Mouse (Mus musculus) limb, embryonic 13.5 days (tissue): Measurements from ENCODE around the gene Mpdz. TPM values are rescaled to one million over a fixed set of nuclear protein-coding genes. Genes with fewer than 3 reads are reported as not detected.
A peak's percentile ranks its signal among the peaks of the same experiment; 100 is the strongest.

Source experiments
- ATAC-seq: fragments of 200-750 bp; cut with Nextera tagmentation; 2 replicates; pipeline ENCODE4 v1.8.0; 2017; ENCODE audit warnings: low read depth, moderate number of reproducible peaks, moderate TSS enrichment; ENCODE audit not compliant: low FRiP score
- H3K27ac ChIP-seq: fragments of 300-500 bp; sonication (generic); 2 replicates; pipeline ENCODE4 v1.5.1; 2015; ENCODE audit warnings: inconsistent platforms, mild to moderate bottlenecking, moderate library complexity
- H3K27me3 ChIP-seq: fragments of 300-500 bp; sonication (generic); 2 replicates; pipeline ENCODE4 v1.6.1; 2015; ENCODE audit warnings: mild to moderate bottlenecking, inconsistent platforms
- H3K36me3 ChIP-seq: fragments of 300-500 bp; sonication (generic); 2 replicates; pipeline ENCODE4 v1.6.1; 2015; ENCODE audit warnings: inconsistent platforms, mild to moderate bottlenecking, moderate library complexity
- H3K4me1 ChIP-seq: fragments of 300-500 bp; sonication (generic); 2 replicates; pipeline ENCODE4 v1.6.1; 2015; ENCODE audit warnings: inconsistent platforms
- H3K4me2 ChIP-seq: fragments of 300-500 bp; sonication (generic); replicated peaks from 2 replicates; pipeline ENCODE4 v1.6.1; 2015; ENCODE audit warnings: inconsistent platforms, mild to moderate bottlenecking, moderate library complexity
- H3K4me3 ChIP-seq: fragments of 300-500 bp; sonication (generic); 2 replicates; pipeline ENCODE4 v1.5.1; 2015; ENCODE audit warnings: moderate library complexity, mild to moderate bottlenecking, inconsistent platforms
- H3K9ac ChIP-seq: fragments of 300-500 bp; sonication (generic); 2 replicates; pipeline ENCODE4 v1.6.1; 2015; ENCODE audit warnings: mild to moderate bottlenecking, inconsistent platforms
- H3K9me3 ChIP-seq: fragments of 300-500 bp; sonication (generic); 2 replicates; pipeline ENCODE4 v1.6.1; 2016; ENCODE audit warnings: inconsistent platforms
- WGBS: fragments of 180-500 bp; shearing (Covaris S2); methylation state at CpG from one replicate; pipeline ENCODE4 v1.1.7; 2015; 5-methylcytosine and 5-hydroxymethylcytosine counted together
- polyA plus RNA-seq: library from polyadenylated mRNA; unstranded; fragments of >200 nt; fragmentation: Nextera tagmentation; extraction: Ambion mirVana; gene quantifications from 2 replicates; pipeline ENCODE4 v1.2.1, GENCODE M21; 2015

Mpdz gene
- polyA plus RNA-seq, 1 experiment from 2014 or later: 45.5 TPM

DNA sequence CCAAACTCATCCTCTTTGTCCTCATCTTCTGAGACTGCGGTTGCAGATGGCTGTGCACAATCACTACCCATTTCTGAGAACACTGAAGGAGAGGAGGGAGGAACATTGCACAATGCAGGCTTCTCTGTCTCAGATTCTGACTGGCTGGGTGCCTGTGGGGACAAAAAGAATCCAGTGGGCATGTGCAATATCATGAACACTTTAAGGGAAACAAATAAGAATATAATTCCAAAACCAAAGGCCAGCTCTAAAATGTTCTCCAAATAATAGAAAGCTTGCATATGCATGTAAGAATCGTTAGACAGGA lies 132.5 kb downstream of the Mpdz start:
- peak overlapping the region; percentile 45 for H3K27ac ChIP-seq
- no peaks in the 10 kb centered on the region for H3K27me3 ChIP-seq
- WGBS: 76% methylated on average over 2 of the region's 2 CpGs
- ATAC-seq: no peak
- H3K9ac ChIP-seq: no peak overlapping the region
- peaks cover 30% of the 10 kb centered on the region for H3K36me3 ChIP-seq
- H3K9me3 ChIP-seq: no peaks in the 10 kb centered on the region; the same call in 1 of the 2 replicates
- peaks cover 41% of the 10 kb centered on the region for H3K4me1 ChIP-seq
- H3K4me2 ChIP-seq: no peak overlapping the region
- H3K4me3 ChIP-seq: no peak overlapping the region

DNA sequence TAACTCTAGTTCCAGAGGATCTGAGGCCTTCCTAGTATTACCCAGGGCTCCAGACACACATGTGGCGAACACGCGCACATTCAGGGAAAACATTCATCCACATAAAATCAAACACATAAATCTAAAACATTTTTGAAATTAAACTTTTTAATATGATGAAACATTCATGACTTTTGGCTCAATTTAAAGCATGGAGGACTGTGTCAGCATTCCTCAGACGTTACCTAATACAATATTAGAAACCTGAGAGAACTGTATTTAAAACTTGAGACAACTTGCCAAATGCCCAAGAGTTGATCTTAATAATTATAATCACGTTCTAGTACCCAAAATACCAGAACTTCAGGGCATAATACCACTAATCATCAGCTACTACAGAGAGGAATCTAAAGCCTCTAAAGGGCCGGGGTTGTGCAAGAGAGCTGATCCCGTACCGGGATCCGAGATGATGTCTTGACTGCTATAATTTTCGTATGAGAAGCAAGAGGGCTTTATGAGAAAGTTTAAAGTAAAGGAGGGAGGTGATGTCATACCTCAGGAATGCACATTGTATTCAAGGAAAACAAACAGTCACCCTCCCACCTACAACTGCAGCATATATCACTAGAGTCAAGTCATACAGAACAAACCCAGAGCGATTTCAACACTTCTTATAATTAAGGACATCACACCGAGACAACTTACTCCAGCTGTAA lies 133.0 kb downstream of the Mpdz start:
- Histone ChIP-seq H3K36me3 (peaks cover 34% of the 10 kb centered on the region), H3K4me2 (no peak overlapping the region), H3K27me3 (no peaks in the 10 kb centered on the region), H3K9ac (no peak overlapping the region), H3K27ac (peak overlapping the region; percentile 55), H3K9me3 (no peaks in the 10 kb centered on the region; the same call in 1 of the 2 replicates), H3K4me3 (no peak overlapping the region), H3K4me1 (peaks cover 36% of the 10 kb centered on the region)
- ATAC-seq: peak; percentile 77; the same call in 1 of the 2 replicates
- 53% methylated on average over 12 of the region's 12 CpGs for WGBS

DNA sequence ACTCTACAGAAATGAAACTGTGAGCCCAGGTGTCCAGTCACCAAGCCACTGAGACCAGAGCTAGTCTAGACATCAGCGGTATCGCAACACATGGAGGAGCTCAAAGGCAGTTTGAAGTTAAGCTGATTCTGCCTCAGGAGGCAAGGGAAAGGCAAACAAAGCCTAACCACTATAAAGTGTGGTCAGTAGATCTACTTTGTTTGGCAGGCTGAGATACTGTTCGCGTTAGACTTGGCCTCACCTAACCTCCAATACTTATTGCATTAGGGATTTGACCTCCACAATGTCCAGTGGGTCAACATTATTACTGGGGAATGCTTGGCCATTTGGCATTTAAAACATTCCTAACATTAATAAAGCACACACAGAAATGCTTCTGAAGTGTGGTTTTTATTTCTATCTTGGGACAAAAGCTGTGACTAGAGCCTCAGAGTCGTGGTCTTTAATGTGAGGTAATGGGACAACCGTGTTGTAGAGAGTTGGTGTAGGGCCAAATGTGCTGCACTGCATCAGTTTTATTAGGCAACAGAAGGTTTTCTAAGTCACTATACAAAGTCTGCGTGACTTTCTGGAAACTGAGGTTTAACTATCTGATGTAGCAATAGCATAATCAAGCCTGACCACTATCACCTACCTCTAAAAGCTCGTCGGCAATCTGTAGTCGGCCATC lies 134.9 kb downstream of the Mpdz start:
- 67% methylated on average over 10 of the region's 10 CpGs for WGBS
- Histone ChIP-seq H3K36me3 (peaks cover 51% of the 10 kb centered on the region), H3K4me1 (peaks cover 25% of the 10 kb centered on the region), H3K27ac (peak overlapping the region; percentile 55), H3K4me2 (no peak overlapping the region), H3K4me3 (no peak overlapping the region), H3K9ac (no peak overlapping the region), H3K27me3 (no peaks in the 10 kb centered on the region), H3K9me3 (no peaks in the 10 kb centered on the region; the same call in 1 of the 2 replicates)
- ATAC-seq: peak; percentile 51

DNA sequence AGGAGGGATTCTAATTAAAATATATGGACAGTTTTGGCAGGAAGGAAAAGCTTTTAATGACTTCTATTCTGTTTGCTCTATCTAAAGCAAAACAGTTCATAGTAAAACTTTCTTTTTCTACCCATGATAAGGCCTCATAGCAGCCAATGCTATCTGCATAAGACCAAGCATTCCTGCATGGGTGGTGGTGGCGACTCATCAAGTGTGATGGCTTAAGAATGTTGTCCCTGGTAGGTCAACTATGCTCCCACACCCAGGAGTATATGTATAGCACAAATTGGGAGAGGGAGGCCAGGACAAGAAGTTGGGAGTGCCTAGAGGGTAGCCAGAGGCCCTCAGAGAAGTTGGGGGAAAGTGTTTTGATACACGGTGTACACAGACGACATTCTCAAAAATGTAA lies 140.6 kb downstream of the Mpdz start:
- Histone ChIP-seq H3K36me3 (peaks cover 61% of the 10 kb centered on the region), H3K9ac (no peak overlapping the region), H3K4me2 (no peak overlapping the region), H3K27ac (no peak overlapping the region), H3K4me3 (no peak overlapping the region), H3K9me3 (no peaks in the 10 kb centered on the region), H3K27me3 (no peaks in the 10 kb centered on the region), H3K4me1 (no peaks in the 10 kb centered on the region)
- 93% methylated on average over 3 of the region's 3 CpGs for WGBS
- no peak for ATAC-seq

DNA sequence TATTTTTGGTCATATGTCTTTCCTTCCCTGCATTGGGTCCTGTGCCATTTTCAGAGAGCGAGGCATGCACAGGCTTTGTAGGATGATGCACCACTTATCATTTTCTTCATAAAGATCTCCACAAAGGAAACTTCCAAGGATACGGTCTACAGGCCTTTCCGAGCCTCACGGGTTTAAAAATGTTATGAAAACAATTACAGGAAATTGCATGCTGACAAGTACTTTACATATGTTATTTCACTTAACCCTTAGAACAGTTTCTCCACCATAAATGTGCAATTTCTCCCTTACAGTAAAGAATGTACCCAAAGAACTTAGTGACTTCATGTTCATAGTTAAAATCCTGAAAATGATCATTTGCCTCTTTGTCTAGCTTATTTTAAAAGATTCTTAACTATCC lies 144.2 kb downstream of the Mpdz start:
- Histone ChIP-seq H3K4me1 (no peaks in the 10 kb centered on the region), H3K9me3 (no peaks in the 10 kb centered on the region), H3K9ac (no peak overlapping the region), H3K4me3 (no peak overlapping the region), H3K36me3 (peaks cover 58% of the 10 kb centered on the region), H3K4me2 (no peak overlapping the region), H3K27me3 (no peaks in the 10 kb centered on the region), H3K27ac (no peak overlapping the region)
- ATAC-seq: no peak
- 76% methylated on average over 4 of the region's 4 CpGs for WGBS

DNA sequence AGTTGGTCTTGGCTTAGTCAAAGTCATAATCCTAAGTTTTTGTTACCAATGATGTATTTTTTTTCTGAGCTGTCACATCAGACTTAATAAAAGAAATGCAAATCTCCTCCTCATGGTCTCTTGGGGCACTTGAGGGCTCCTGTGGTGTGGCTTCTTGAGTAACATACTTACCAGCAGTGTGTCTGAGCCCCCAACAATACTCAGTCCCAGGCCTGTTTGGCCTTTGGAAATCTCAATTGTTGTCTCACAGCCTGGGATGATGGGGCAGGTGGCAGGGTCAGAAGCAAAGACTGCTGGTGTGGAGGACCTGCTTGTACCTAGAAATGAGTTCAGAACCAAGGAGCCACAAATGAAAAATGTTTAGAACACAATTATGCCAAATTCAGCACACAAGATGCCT lies 149.3 kb downstream of the Mpdz start:
- ATAC-seq: no peak
- Histone ChIP-seq H3K27me3 (no peaks in the 10 kb centered on the region), H3K9me3 (no peaks in the 10 kb centered on the region), H3K36me3 (peaks cover 59% of the 10 kb centered on the region), H3K4me2 (no peak overlapping the region), H3K9ac (no peak overlapping the region), H3K27ac (no peak overlapping the region), H3K4me3 (no peak overlapping the region), H3K4me1 (no peaks in the 10 kb centered on the region)

DNA sequence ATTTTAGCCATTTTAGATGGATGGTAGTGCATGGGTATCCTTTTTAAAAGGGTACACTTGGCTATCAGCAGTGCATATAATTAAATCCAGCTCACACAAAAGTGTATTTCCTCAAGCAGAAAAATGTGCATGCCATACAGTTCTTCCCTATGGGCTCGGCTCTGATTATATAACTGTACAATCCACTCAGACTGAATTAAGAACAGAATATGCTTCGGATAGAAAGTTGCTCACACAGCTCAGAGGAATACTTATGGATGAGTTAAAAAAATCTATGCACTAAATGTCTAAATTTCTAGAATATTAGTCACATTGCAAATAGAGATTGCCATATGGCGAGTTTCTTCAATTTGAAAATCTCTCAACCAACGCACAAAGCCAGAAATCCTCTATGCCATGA lies 157.1 kb downstream of the Mpdz start:
- H3K9me3 ChIP-seq: no peaks in the 10 kb centered on the region
- H3K4me1 ChIP-seq: no peaks in the 10 kb centered on the region
- WGBS: 88% methylated on average over 4 of the region's 4 CpGs
- no peak overlapping the region for H3K9ac ChIP-seq
- H3K36me3 ChIP-seq: peaks cover 61% of the 10 kb centered on the region
- no peaks in the 10 kb centered on the region for H3K27me3 ChIP-seq
- no peak for ATAC-seq
- H3K4me3 ChIP-seq: no peak overlapping the region
- no peak overlapping the region for H3K27ac ChIP-seq
- H3K4me2 ChIP-seq: no peak overlapping the region

DNA sequence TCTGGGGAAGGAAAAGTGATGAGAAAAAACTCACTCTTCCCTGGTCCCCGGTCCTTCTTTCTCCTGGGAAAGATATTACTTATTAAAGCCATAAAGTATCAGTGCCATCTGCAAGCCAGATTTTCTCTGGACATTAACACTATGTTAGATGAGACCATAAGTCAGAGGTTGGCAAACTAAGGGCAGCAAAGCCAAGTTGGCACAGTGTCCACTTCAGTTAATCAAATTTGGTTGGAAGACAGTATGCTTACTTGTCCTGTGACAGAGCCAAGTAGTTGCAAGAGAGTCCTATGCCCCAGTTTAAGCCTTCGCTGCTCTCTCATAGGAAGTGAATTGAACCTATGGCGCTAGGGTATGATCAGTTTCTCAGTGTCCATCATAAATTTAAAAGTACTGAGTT lies 159.0 kb downstream of the Mpdz start:
- Histone ChIP-seq H3K9ac (no peak overlapping the region), H3K4me1 (no peaks in the 10 kb centered on the region), H3K9me3 (no peaks in the 10 kb centered on the region), H3K27ac (no peak overlapping the region), H3K36me3 (peaks cover 56% of the 10 kb centered on the region), H3K4me2 (no peak overlapping the region), H3K27me3 (no peaks in the 10 kb centered on the region), H3K4me3 (no peak overlapping the region)
- ATAC-seq: no peak
- WGBS: 87% methylated on average over 3 of the region's 3 CpGs

DNA sequence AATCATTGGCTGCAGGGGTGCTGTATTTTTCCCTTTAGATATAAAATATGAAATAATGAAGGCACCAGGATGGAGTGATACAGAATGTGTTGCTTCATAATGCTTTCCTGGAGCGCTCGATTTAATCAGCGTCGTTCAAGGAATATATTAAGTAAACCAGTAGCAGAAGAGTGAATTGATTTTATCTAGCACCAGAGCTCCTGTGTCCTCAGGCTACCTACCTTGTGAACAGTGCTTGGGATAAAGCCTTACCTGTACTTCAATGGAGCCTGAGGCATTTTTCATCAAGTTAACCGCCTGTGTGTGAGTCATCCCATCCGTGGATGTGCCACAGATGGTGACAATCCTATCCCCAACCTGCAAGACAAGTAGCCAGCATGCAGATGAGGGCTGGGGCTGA lies 159.5 kb downstream of the Mpdz start:
- WGBS: 91% methylated on average over 6 of the region's 6 CpGs

DNA sequence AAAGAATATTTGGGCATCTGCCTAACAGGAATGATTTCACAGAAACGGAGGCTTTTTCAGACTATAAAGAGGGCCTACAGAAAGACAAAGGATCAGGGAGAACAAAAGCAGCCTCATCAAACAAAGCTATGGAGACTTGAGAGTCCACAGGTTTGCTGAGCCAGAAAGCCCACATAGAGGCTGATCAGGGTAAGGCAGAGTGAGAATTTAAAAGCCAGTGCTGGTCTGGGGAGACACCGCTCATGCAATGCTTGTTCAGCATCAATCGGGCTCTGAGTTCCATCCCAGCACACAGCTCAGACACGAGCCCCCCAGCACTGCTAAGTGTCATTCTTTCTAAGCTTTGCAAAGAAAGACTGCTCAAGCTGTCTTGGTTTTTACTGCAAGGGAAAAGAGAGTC lies 162.5 kb downstream of the Mpdz start:
- no peaks in the 10 kb centered on the region for H3K9me3 ChIP-seq
- H3K27ac ChIP-seq: no peak overlapping the region
- H3K36me3 ChIP-seq: peaks cover 55% of the 10 kb centered on the region
- H3K27me3 ChIP-seq: no peaks in the 10 kb centered on the region
- no peaks in the 10 kb centered on the region for H3K4me1 ChIP-seq
- H3K4me2 ChIP-seq: no peak overlapping the region
- H3K9ac ChIP-seq: no peak overlapping the region
- H3K4me3 ChIP-seq: no peak overlapping the region
- ATAC-seq: no peak
- 90% methylated on average over 4 of the region's 4 CpGs for whole genome bisulfite sequencing

More for the DNA sequence above, 159.5 kb downstream of the Mpdz start:
- peaks cover 57% of the 10 kb centered on the region for H3K36me3 ChIP-seq
- H3K9me3 ChIP-seq: no peaks in the 10 kb centered on the region
- no peaks in the 10 kb centered on the region for H3K27me3 ChIP-seq
- no peak overlapping the region for H3K27ac ChIP-seq
- H3K4me1 ChIP-seq: no peaks in the 10 kb centered on the region
- no peak for ATAC-seq
- no peak overlapping the region for H3K9ac ChIP-seq
- H3K4me2 ChIP-seq: no peak overlapping the region
- H3K4me3 ChIP-seq: no peak overlapping the region

DNA sequence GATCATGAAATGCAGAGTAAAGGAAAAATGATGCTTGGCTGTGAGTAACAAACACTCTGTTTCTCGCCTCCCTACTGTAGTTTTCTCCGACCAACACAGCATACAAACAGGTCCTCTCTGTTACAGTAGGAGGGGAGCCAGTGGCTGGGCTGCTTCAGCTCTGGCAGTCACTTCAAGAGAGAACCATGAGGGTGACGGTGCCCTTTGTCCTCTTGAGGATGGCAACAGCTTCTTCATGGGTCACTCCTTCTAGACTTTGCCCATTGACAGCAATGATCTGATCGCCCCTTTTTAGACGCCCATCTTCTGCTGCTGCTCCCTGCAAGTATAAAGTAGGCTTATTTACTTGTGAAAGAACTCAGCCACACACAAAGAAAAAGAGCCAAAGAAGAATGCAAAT lies 163.2 kb downstream of the Mpdz start:
- Histone ChIP-seq H3K4me1 (no peaks in the 10 kb centered on the region), H3K27ac (no peak overlapping the region), H3K4me2 (no peak overlapping the region), H3K9ac (no peak overlapping the region), H3K36me3 (peaks cover 50% of the 10 kb centered on the region), H3K4me3 (no peak overlapping the region), H3K9me3 (no peaks in the 10 kb centered on the region), H3K27me3 (no peaks in the 10 kb centered on the region)
- no peak for ATAC-seq
- 91% methylated on average over 5 of the region's 5 CpGs for WGBS

DNA sequence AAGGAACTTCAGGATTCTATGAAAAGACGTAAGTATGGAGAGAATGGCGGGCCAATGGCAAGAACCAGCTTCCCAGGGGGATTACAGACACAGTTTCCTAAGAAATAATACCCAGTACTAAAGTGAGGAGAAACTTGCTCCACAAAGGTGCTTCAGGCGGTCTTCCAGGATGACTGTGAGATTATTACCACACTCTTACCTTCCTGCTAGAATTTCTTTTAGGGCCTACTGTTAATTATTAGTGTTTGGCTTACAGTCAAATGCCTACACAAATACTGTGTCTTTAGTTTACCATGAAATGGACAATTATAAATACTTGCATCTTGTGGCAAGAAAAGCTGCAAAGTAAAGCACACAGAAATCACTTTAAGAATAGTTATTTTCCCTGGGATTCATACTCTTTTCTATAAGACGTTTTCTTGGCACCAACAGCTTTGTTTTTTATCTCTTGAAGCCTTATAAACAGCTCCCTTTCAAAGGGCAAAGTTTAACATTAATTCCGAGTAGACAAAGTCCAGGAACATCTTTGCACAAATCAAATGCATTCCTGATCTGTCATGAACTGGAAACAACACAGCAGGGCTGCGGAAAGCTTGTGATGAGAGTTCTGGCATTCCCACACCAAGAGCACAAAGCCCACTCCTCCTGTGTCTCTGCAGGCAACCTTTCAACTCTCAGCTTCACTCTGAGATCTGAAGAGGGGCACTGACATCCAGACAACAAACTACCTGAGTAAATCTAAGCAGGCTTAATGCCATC lies 166.5 kb downstream of the Mpdz start:
- WGBS: 72% methylated on average over 6 of the region's 6 CpGs
- Histone ChIP-seq H3K27me3 (no peaks in the 10 kb centered on the region), H3K4me3 (no peak overlapping the region), H3K9ac (no peak overlapping the region), H3K9me3 (no peaks in the 10 kb centered on the region), H3K4me1 (no peaks in the 10 kb centered on the region), H3K36me3 (peaks cover 23% of the 10 kb centered on the region), H3K4me2 (no peak overlapping the region), H3K27ac (no peak overlapping the region)
- no peak for ATAC-seq
